Mouse (Mus musculus) bone marrow, adult 2 months (tissue): ENCODE results near the gene Lcat.

Experiments used
- CTCF ChIP-seq: fragments of 200-500 bp; IDR thresholded peaks from 2 replicates; pipeline ENCODE4 v1.5.1; 2011; ENCODE audit warnings: low read length, control low read depth; ENCODE audit not compliant: control insufficient read depth, insufficient read depth
- POLR2A ChIP-seq: fragments of 200-500 bp; IDR thresholded peaks from 2 replicates; pipeline ENCODE4 v1.6.1; 2011; ENCODE audit warnings: low read depth, mild to moderate bottlenecking, control low read depth, low read length, borderline replicate concordance; ENCODE audit not compliant: control insufficient read depth

GRCm38 (mm10) chr8:105965905-105966341 lies 22.7 kb upstream of the Lcat start, which contains the start of gene Slc12a4:
- peak; percentile 53; the same call in 1 of the 2 replicates for TF ChIP-seq POLR2A
- TF ChIP-seq CTCF: no peak
